Mouse (Mus musculus): Measurements from ENCODE around the gene Sipa1l2.

Sipa1l2 gene

DNA sequence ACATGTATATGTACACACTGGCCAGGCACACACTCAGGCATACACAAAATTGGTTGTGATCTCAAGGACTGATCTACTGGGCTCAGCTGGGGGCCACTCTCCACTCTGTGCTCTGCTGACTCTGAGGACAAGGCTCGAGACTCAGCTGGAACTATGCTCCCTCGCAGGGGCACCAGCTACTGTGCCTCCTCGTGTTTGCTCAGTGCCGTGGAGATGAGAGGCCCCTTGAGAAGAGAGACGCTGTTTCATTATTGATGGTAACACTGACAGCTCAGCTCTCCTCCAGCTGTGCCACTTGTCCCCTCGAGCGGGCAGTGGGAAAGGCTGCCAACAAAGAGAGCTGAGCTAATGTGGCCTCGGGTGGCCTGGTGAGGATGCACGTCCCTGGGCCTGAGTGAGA lies 161.9 kb downstream of the Sipa1l2 start:
- WGBS = 62% methylated on average over 9 of the region's 9 CpGs

- 81% methylated on average over 5 of the region's 5 CpGs for WGBS
Observed at GRCm38 (mm10) chr8:125406453-125406852, 163.2 kb downstream of the Sipa1l2 start.

DNA sequence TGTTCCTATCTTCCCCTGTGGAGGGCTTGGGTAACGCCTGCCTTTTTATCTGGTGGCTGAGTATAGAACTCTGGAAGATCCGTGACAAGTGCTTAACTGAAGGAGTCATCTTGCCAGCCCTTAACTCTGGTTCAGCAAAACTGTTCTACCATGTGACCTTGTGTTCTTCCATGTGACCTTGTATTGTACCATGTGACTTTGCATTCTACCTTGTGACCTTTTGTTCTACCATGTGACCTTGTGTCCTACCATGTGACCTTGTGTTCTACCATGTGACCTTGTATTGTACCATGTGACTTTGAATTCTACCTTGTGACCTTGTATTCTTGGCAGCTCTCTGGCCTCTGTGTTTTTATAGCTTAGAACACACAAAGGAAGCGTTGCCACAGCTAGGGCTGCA lies 168.3 kb downstream of the Sipa1l2 start:
- 87% methylated on average over 3 of the region's 3 CpGs for WGBS

DNA sequence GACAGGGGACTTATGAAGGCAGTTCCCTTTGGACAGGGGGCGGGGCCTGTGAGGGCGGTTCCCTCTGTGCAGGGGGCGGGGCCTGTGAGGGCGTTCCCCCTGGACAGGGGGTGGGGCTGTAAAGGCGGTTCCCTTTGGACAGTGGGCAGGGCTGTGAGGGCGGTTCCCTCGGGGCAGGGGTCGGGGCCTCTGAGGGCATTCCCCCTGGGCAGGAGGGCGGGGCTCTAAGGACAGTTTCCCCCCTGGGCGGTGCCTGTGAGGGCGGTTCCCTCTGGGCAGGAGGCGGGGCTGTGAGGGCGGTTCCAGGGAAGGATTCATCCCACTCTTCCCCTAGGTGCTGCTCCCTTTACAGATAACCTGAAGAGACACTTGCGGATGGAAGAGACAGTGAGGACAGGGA lies 171.6 kb downstream of the Sipa1l2 start:
- 60% methylated on average over 14 of the region's 14 CpGs for WGBS

DNA sequence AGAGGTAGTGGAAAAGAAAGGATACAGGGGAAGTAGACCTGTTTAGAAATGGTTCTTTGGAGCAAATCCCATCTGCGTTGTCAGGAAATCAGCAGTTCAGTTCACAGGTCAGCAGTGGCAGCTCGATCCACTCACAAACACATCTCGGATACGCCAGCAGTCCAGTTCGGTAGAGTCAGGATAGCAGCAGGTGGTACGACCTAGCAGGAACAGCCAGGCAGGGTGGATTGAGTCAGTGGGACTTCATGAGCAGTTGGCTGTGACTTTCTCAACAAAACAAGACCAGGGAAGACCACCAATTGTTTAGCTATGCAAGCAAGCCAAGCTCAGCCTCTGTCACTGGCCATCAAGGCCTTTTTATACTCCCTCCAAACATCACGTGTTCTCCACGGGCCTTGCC lies 173.9 kb downstream of the Sipa1l2 start:
- WGBS = 95% methylated on average over 8 of the region's 8 CpGs

DNA sequence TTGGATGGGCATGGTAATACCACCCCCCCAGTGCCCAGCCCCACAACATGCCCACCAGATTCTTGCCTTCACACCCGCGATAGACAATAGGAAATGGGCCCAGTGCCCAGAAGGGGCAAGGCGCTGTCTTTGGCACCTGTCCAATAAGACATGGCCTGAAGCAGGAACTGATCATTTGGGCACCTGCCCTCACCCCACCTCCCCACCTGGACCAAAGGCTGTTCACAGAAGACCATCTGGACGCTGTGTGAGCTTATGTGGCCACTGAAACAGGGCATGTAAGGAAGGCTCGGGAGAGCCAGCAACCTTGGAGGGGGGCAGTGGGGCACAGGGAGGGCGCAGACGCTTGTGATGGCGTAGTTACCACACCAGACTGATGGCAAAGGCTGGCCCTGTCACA lies 174.6 kb downstream of the Sipa1l2 start:
- 60% methylated on average over 8 of the region's 8 CpGs for WGBS

DNA sequence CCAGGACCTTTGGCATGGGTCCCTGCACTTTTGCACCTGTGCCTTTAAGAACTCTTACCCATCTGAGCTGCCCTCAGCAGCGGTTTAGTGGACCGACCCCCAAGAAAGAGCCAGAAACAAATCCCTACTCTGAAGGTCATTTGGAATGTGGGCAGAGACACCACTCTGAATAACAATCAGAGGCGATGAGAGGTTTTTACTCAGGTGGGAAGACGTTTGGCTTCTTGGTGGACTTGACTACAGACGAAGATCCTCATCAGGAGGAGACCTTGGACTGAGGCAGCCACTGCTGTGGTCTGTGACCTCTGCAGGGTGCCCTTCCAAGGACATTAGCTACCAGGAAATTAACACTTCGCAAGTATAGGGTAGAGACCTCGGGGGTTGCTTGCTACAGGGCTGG lies 177.9 kb downstream of the Sipa1l2 start:
- WGBS = 84% methylated on average over 7 of the region's 7 CpGs

DNA sequence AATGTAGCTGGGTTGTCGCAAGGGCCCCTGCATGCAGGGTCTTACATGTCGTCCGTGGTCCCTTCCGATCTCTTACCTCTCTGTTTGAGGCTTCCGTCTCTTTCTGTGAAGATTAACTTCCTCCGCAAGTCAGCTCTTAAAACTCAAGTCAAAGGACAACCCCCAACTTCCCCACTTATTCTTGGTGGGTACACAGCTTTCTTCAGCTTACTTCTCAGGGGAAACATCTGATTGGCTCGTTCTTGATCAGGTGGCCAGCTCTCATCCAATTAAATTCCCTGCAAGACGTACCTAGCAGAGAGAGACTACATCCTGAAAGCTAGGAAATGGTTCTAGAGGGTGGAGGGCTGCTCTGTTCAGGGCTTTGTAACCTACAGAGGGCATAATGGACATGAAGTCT lies 178.3 kb downstream of the Sipa1l2 start:
- 78% methylated on average over 8 of the region's 8 CpGs for WGBS

GRCm38 (mm10) chr8:125390506-125390895 lies 179.1 kb downstream of the Sipa1l2 start:
- WGBS = 40% methylated on average over 6 of the region's 6 CpGs

DNA sequence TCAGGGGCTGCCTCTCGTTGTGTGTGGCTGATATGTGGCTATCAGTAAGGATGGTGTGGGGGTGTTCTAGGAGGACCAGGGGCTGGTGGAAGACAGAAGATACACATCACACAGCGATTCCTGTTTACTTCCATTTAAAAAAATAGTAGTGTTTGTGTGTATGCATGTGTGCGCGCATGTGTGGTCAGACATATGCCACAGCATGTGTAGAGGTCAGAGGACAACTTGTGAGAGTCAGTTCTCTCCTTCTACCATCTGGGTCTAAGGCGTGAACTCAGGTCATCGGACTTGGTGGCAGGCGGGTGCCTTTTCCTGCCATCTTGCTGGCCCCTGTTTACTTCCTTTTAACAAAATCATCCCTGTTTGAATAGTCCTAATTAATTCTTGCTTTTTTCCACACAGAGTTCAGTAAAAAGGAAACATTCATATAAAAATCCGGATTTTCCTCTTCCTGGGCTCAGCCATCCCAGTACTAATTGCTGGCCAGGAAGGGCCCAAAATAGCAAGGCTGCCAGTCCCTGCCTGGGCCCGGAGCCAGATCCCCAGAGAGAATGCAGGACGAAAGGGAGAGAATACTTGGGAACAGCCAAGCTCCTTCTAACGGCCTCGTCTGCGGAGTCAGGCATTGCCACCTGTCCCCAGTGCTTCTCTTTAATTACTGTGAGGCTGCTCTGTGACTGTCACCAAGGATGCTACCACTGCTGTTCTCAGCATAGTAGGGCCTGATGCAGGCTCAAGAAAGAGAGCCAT lies 179.7 kb downstream of the Sipa1l2 start:
- 37% methylated on average over 13 of the region's 13 CpGs for WGBS

DNA sequence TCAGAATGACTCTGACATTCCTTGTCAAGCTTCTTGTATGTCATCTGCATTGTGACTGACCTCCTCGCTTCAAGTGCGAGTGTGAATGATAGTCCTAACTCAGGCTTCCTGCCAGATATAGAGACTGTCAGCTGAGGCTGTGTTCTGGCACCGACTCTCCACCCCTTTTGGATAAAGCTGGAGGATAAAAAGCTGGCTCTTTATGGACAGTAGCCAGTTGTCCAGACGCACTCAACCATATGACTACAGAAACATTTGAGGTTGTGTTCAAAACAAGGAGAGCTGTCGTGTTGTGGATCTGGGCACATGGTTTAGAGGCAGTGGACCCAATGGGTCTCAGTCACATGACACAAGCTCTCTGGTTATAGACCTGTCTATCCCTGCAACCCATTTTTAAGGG lies 180.3 kb downstream of the Sipa1l2 start:
- WGBS = 31% methylated on average over 5 of the region's 5 CpGs

DNA sequence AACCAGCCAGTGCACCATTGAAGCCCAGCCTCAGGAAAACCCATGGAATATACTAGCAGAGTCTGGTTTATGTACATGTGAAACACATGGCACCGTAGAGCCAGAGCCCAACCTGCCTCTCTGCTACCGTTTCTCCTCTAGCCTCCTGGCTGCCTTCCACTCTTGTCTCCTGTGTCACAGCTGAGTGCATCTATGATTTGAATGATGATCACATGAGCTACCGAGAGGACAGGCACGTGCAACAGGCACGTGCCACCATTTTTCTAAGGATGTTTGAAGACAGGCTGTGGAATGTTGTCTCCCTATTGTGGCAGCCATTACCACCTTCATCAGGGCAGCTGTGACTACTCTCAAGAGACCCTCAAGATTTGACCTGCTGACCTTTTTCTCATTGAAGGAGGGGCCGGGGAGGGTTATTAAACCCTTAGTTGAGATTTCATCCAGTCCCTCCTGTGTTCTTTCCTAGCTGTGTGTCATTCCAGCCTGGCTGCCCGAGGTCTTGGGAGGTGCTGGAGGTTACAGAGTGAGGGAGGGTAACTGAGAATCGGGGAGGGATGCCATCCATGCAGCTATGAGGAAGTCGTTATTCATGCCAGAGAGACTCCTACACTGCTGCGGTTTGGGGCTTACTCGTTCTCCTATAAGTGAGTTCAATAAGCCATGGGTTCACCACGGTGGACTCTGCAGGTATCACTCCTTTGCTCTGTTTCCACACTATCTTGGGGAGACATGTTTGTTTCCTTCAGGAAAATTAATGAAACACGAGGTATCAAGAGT lies 181.0 kb downstream of the Sipa1l2 start:
- WGBS = 70% methylated on average over 13 of the region's 13 CpGs

DNA sequence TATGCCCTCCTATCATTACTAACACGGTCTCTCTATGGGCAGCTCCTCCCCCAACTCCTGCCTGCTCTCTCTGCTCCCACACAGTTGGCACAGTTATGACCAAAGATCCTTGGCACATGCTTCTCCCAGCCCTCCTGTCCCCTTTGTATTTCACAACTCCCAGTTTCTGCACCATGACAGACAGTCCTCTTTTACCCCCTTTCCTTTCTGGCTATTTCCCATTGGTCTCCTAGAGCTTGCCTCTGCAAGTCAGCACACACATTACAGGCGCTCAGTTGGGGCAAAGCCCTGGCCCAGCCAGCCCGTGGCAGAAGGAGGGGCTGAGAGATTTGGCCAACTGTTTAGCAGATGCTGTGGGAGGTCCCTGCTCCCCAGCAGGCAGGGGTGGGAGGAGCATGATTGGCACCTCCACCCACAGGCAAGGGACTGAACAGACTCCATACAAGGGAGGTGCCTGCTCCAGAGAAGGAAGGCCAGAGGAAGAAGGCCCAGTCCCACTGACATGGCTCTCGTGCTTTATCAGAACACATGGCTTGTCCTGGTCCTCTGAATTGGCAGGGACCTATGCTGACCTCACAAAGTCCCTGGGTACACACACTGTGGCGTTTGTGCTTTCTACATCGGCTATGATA lies 184.0 kb downstream of the Sipa1l2 start:
- WGBS = 23% methylated on average over 6 of the region's 6 CpGs

DNA sequence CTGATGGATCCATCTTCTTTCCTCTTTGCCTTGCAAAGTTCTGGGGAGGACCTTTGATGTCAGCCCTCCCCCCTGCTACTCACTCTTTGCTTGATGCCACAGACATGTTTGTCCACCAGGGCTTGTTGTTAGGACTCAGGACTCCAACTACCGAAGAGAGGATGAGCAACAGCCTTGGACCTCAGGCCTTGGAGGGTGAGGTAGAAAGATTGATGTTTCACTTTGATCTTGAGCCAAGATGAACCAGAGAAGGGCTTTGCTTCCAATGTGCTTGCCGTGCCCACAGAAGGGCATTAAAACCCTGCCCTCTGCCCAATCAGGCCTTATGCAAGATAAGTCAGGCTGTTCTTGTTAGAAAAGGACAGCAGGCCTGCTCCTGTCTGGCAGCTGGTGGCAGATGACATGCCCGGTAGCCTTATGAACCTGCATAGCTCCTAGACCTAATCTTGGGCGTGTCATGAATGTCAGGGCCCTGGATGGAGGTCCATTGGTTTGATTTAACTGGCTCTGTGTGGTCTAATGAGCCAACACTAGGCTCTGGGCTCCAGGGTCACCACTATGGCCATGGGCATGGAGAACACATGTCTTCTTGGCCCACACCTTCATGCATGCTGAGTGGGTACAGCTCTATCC lies 184.9 kb downstream of the Sipa1l2 start:
- WGBS = 96% methylated on average over 4 of the region's 4 CpGs

DNA sequence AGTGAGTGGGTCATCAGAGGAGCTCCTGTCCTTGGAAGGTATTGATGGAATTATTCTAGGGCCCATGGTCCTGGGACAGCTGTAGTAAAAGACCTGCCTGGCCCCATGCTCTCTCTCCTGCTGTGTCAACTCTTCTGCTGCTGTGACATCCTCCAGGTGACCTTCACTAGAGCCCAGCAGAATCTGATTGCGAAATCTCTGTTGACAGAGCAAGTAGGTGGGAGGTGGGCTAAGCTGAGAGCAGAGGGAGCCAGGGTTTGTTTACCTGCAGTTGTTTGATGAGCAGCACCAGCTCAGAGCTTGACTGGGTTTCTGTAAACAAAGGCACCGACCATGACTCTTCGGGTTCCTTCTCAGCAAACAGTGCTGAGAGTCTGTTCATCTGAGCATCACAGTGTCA lies 187.9 kb downstream of the Sipa1l2 start:
- WGBS = 82% methylated on average over 3 of the region's 3 CpGs

DNA sequence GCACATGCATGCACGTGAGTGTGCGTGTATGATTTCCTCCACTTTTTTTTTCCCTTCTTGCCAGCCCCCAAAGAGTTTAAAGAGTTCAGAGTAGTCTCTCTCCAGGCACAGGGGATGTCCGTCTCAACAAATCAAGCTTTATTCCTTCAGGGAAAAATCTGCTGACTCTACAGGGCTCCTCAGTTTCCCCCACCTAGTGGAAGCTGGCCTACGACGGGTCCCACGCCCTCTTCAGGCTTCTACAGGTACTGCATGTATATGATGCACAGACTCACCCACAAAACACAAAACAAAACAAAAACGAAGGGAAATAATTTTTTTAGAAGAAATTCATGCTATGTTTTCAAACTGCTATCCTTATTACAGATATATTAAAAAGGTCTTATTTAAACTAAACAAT lies 189.7 kb downstream of the Sipa1l2 start:
- 63% methylated on average over 7 of the region's 7 CpGs for WGBS

- WGBS = 87% methylated on average over 10 of the region's 10 CpGs
Observed at GRCm38 (mm10) chr8:125379156-125379555, 190.5 kb downstream of the Sipa1l2 start.

DNA sequence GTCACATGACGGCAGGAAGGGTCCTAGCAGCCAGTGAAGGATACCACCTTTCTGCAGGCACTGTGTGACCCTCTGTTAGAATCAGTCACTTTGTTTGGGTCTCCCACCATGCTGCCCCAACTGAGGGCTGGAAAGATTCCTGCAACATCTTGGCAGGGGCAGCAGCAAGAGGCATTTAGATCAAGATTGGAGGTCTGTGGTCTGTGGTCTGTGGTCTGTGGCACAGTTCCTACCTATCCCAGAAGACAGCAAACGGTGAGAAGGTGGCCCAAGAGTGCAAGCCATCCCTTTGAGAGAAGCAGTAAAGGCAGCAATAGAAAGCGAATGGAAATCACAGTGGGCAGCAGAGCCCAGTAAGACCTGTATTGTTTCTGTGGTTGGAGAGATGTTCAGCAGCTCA lies 191.9 kb downstream of the Sipa1l2 start:
- WGBS = 88% methylated on average over 3 of the region's 3 CpGs

DNA sequence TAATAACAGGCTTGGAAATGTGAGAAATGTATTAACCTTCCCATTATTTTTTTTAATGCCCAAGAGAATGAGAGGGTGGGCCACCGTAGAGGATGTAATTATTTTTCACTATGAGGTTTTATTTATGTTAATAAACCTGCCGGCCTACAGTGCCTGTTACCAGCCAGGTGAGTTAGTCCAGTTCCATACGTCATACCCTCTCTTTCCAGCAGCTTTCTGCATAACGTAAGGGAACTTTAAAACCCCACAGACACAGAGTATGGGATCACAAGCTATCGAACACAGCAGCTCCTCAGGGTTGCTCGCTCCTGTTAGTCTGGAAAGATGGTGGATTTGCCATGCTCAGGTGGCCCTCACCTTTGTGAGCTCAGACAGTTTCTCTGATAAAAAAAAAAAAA lies 193.2 kb downstream of the Sipa1l2 start:
- 87% methylated on average over 6 of the region's 6 CpGs for WGBS

DNA sequence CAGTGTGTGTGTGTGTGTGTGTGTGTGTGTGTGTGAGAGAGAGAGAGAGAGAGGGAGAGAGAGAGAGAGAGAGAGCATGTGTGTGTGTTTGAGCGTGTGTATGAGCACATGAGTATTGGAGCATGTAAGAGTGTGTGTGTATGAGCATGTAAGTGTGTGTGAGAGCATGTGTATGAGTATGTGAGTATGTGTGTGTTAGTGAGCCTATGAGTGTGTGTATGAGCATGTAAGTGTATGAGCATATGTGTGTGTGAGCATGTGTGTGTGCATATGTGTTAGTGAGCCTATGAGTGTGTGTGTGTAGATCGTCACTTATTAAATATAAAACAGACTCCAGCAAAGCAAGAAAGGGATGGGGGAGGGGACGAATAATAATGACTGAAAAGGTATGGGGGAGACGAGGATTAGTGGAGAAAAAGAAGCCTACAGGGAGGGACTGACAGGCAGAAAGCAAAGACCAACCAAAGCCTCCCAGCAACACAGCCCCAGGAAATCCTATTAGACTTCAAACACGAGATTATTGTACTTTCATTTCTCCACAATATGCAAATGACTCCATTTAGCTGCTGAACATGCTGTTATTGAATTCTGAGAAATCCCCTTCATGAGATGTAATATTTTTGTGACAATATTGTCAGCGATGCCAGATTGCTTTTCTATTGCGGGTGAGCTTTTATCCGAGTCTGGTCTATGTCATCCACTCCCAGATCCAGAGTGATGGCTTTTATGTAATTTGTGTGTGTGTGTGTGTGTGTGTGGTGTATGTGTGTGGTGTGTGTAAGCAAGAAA lies 193.8 kb downstream of the Sipa1l2 start:
- 58% methylated on average over 8 of the region's 8 CpGs for WGBS

GRCm38 (mm10) chr8:125372596-125372995 lies 197.0 kb downstream of the Sipa1l2 start:
- 100% methylated on average over 4 of the region's 4 CpGs for WGBS

Measured in cerebral cortex, adult 2 months (tissue).